Mouse (Mus musculus) small intestine, adult 10 weeks (tissue): Measurements from ENCODE around the gene Glyr1. TPM values are rescaled to one million over a fixed set of nuclear protein-coding genes. Genes with fewer than 3 reads are reported as not detected.

Experiments
- polyA plus RNA-seq: library from polyadenylated mRNA; stranded (reverse); fragments of 350-450 nt; fragmentation: Illumina TruSeq; extraction: RNeasy Lipid Tissue Mini Kit (QIAGEN cat#74804); gene quantifications from one replicate; pipeline ENCODE4 v1.2.3, GENCODE M21; 2014; ENCODE audit warnings: low replicate concordance

Glyr1 gene
- 58.3 TPM for polyA plus RNA-seq

GRCm38 (mm10) chr16:5049774-5050234 lies at the start of gene Glyr1, which contains the start of gene Ubn1:
Gene Glyr1, minus strand, starts transcription at chr16:5049863.
Gene Ubn1, plus strand, starts transcription at chr16:5050057.

DNA sequence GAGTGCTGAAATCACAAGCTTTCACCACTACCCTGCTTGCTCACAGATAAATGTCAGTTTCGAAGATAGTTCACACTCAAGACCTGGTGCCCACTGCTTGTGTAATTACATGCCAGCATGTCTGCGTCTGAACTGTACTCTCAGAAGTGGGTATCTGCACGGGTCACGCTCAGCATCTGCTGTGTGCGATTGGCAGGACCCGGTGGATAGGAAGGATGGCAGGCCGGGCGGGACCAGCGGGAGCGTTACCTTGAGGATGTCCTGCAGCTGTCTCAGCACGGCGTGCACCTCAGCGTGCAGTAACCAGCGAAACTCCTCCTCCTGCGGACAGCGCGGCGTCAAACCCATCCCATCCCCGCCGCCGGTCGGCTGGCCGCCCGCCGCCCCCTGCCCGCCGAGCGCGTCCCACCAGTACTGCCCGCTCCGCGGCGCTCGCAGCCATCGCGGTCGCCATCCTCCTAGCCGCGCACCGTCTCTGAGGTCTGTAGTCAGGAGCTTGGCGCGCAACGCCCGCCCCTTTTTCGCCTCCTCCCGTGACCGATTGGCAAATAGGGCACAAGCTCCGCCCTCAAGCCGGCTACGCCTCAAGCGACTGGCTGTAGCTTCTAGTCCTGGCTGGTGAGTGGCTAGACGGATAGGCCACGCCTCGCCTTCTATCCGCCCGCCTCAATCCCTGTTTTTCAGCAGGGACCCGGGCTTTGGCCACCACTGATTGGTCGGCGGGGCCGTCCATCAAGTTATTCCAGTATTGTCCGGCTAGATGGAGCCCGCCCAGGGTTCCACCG lies 36.4 kb downstream of the Glyr1 start, which contains the start of gene Rogdi:
Gene Rogdi (minus strand): TSS at position 500 of the 785 bp plus-strand sequence.

DNA sequence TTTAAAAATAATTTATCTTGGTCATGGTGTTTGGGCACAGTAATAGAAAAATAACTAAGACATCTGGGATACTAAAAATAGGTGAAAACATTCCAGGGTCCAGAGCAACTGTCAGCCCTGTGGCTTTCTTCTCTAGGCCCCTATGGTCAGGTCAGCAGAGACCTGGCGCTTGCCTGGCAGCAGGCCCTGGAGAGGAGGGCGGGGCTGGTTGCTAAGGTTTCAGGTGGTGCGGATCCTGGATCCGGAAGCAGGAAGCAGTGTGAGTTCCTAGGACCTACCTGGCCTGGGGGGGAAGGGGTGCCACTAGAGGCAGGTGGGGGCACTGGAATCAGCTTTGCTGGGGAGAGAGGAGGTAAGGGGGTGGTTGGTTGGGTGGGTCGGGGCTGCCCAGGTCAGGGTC lies 42.6 kb downstream of the Glyr1 start, which contains the start of gene Smim22:
Gene Smim22 (plus strand): TSS at position 222 of the 400 bp plus-strand sequence.

DNA sequence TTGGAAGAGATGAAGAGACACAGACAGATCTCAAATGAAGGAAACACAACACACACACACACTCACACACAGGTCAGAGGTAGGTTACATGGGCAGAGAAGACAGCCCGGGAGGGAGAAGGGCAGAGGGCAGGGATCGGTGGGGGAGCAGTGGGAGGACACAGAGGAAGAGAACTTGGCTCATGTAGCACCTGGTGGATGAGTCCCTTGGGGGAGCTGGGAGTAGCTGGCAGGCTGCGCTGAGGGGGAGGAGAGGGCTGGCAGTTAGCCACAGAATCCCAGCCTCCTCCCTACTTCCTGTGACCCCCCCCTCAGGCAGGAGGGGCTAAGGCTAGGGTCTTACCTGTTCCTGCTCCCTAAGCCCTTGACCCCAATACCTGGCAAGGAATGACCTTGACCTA lies 52.1 kb downstream of the Glyr1 start, which contains the start of gene Sept12:
Gene Sept12 (minus strand): TSS at position 300 of the 400 bp plus-strand sequence.

Other genes with a start within 250 kb of the Glyr1 start
- gene 4930562C15Rik, start 214.4 kb downstream of the Glyr1 start, polyA plus RNA-seq = not detected
- 0.22 TPM for gene Ubald1, start 169.5 kb downstream of the Glyr1 start, polyA plus RNA-seq
- gene Mgrn1, start 163.6 kb downstream of the Glyr1 start, polyA plus RNA-seq = 4.9 TPM
- gene Nudt16l1, start 111.1 kb downstream of the Glyr1 start, polyA plus RNA-seq = 2.7 TPM
- 2.9 TPM for gene Anks3, start 85.7 kb downstream of the Glyr1 start, polyA plus RNA-seq
- gene Sept12, start 52.0 kb downstream of the Glyr1 start, polyA plus RNA-seq = not detected
- not detected for gene Smim22, start 42.6 kb downstream of the Glyr1 start, polyA plus RNA-seq
- 0.85 TPM for gene Rogdi, start 36.3 kb downstream of the Glyr1 start, polyA plus RNA-seq
- gene Ubn1, start 194 bp upstream of the Glyr1 start, polyA plus RNA-seq = 19.9 TPM
- 0.82 TPM for gene Ppl, start 82.6 kb upstream of the Glyr1 start, polyA plus RNA-seq
- not detected for gene Sec14l5, start 97.2 kb upstream of the Glyr1 start, polyA plus RNA-seq
- gene Nagpa, start 154.1 kb upstream of the Glyr1 start, polyA plus RNA-seq = 0.45 TPM
- not detected for gene AU021092, start 172.4 kb upstream of the Glyr1 start, polyA plus RNA-seq
- gene Alg1, start 183.8 kb upstream of the Glyr1 start, polyA plus RNA-seq = not detected
- gene Eef2kmt, start 206.1 kb upstream of the Glyr1 start, polyA plus RNA-seq = 2.2 TPM